Mouse (Mus musculus) erythroblast, adult 5-6 weeks (primary cell): Measurements from ENCODE around the gene Dync1h1. TPM values are rescaled to one million over a fixed set of nuclear protein-coding genes. Genes with fewer than 3 reads are reported as not detected.
A peak's percentile ranks its signal among the peaks of the same experiment; 100 is the strongest.

ENCODE experiments used
- ATAC-seq: replicated peaks from 2 replicates; pipeline ENCODE4 v1.8.0; 2016; ENCODE audit warnings: moderate number of reproducible peaks, mild to moderate bottlenecking, moderate TSS enrichment, inconsistent platforms; ENCODE audit not compliant: poor library complexity, low FRiP score, severe bottlenecking
- total RNA-seq, 2 experiments: library from RNA; stranded (forward) in 1 of 2; stranded (reverse) in 1 of 2; fragments of 150-400 nt in 1 of 2; fragments of 200-764, 138-1000 nt in 1 of 2; gene quantifications; 2 replicates each; pipeline versions ENCODE4 v1.2.3 to v1.2.4; 2015 to 2017; ENCODE audit warnings: low replicate concordance in 2 of 2

The Dync1h1 gene
- total RNA-seq, 2 experiments from 2014 or later = 31.1 to 59.6 TPM

DNA sequence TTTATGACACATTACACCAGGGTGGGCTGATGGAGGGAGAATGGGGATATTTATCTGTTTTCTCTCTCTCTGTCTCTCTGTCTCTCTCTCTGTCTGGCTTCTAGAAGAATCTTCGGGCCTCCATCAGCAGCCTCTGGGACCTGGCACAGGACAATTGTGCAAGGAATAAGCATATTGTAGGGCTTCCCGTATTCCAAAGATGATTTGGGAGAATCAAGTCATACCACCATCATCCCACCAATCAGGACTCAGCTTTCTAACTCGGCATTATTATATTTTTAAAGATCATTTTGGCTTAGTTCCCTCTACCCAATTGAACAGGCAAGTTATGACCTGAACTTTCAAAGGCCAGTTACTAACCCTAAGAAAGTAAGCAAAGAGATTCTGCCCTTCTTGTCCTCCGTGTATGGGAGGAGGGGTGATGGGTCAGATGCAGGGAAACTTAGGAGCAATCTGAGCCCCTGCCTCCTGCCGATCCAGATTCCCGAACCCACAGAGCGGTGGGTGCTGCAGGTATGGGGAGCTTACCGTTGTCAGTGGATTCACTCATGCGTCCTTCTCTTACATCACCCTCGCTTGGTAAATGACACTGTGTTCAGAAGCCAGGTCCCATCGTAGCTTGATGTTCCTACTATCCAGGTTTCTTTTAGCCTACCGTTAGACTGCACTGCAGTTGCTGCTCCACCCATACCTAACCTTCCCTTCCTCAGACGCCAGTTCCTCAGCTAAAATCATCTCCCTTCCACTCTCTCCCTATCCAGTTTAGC, 844 bp upstream of the Dync1h1 start:
- no peak for ATAC-seq

DNA sequence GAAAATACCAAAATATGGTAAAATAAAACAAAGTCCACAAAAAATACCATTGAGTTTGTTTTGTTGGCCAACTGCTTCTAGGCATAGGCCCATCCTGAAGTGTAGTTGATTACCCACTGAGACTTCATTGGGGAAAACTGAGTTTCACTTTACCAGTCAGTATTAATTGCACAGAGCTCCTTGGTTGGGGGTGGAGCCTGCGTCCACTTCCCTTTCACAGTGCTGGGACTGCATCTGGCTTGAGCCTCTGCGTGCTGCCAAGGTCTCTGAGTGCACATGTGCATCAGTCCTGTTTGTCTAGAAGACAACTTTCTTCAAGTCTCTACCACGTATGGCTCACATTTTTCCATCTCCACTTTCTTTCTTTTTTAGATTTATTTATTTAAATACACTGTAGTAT, 4.9 kb downstream of the Dync1h1 start:
- no peak for ATAC-seq

DNA sequence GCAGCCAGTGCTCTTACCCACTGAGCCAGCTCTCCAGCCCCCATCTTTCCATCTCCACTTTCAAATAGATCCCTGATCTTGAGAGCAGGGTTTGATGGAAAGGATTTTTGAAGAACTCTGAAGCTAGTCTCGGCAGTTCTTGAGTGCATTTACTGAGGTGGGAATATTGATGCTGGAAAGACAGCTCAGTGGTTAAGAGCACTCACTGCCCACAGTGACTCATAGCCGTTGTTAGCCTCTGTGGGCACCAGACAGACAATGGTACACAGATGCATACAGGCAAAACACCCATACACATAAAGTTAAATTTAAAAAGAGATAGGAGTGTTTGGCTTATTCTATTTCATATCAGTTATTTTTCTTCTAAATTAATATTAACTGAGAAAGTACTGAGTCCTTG, 5.4 kb downstream of the Dync1h1 start:
- ATAC-seq = no peak

DNA sequence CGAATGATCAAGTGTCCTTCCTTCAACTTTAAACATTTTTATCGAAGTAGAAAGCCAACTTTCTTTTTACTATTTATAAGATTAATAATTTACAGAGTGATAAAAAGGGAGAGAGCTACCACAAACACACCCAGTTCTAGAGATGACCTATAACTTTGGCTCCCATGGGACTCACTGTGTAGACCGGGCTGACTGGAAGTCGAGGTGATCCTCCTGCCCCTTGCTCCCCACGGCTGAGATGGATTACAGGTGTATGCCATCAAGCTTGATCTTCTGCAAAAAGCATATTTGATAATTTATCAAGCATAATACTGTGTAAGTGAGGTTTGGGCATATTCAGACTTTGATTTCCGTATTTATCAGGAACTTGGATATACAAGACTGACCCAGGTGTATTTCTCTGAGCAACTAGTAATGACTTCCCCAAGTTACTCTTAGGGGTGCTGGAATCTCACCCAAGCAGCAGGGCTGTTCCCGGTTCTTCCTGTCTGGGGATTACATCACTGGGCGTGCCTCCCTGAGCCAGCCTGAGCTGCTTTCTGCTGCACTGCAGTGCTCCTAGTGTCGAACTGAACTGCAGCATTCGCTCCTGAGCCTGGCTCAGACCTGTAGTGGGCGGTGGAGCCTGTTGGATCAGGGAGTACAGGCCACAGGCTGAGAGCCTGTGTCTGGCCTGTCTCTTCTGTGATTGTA, 7.4 kb downstream of the Dync1h1 start:
- no peak for ATAC-seq

DNA sequence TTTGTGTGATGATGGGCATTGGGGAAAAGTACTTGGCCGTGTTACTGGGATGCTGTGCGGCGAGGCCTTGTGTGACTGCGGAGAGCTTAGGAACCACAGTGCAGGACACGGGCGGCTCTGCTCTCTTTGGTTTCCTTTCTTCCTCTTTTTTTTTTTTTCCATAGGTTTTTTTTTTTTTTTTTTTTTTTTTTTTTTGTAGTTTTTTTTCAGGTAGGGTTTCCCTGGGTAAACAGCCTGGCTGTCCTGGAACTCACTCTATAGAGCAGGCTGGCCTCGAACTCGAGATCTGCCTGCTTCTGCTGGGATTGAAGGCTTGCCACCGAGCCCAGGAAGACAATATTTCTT, 7.9 kb downstream of the Dync1h1 start:
- ATAC-seq = no peak

DNA sequence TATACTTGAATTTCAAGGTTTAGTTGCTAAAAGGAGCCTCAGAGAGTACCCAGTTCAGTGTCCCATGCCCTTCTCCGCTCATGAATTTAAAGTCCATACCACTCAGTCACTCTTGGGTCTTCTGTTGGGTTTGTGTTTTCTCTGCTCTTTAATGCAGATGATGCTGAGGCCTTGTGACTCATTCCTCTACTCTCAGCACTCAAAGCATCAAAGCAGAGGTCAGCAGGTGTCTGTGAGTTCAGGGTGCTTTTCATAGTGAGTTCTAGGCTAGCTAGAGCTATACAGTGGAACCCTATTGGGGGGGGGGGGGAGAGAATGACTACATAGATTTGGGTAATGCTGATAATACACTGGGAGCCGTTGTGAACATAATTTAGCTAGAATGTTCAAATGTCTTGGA, 9.5 kb downstream of the Dync1h1 start:
- no peak for ATAC-seq

DNA sequence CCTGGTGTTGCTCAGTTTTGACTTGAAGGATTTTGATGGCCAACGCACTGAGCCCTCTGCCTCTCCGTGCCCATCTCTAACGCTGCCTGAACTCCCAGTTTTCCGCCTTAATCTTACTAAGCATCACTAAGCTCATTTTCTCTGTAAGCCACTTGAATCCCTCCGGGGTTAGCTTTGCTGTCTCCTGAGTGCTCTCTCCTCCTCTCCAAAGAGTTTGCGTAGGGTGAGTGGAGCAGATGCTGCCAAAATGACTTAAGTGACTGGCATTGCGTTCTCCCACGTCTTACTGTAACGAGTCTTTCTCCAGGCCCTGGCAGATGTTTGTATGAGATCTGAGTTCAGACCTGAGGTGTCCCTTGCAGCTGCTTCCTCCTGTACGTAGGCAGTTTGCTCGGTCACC, 28.8 kb downstream of the Dync1h1 start:
- ATAC-seq = no peak

DNA sequence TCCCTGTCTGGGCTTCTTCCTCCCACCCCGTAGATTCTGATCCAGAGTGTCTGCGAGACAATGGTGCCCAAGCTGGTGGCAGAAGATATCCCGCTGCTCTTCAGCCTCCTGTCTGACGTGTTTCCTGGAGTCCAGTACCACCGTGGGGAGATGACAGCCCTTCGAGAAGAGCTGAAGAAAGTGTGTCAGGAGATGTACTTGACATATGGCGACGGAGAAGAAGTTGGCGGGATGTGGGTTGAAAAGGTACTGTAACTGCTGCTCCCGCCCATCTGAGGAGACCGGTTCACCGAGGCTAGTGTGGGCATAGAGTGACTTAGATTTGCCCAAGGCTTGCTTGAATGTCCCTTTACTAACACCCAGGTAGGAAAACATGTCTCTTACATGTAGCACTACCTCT, 35.0 kb downstream of the Dync1h1 start:
- no peak for ATAC-seq

DNA sequence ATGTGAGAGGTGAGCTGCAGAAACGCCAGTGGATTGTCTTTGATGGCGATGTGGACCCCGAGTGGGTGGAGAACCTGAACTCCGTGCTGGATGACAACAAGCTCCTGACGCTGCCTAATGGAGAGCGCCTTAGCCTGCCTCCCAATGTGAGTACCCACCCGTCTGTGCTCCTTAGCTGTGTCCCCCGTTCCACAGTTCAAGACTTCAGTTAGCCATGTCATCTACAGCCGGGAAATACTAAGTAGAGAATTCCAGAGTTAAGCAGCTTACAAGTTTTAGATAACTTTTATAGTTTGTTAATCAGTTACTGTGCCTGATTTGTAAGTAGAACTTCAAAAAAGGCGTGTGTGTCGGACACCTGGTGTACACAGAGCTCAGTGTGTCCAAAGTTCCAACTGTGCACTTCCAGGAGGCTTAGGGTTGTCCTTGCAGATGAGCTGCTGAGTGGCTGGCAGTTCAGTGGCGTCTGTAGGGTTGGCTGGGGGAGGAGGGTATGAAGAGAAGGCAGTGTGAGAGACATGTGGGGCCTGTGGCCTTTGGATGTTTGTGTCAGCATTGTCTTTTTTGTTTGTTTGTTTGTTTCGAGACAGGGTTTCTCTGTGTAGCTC, 36.4 kb downstream of the Dync1h1 start:
- ATAC-seq = no peak

DNA sequence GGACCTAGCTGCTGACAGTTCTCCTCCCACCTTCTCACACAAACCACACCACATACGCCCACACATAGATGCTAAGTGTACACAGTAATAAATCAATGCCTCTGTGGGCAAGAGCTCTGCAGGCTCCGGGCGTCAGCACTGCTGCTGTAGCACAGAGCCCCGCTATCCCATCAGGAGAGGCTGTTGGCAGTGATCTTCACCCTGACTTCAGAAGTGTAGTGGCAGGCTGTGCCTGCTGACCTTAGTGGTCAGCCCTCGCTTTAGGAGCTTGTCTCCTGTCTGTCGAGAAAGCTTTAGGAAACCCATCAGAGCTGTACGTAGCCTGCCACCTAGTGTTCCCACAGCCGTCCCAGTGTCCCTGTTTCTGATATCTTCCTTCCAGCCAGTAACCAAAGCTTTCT, 49.0 kb downstream of the Dync1h1 start:
- ATAC-seq = no peak

DNA sequence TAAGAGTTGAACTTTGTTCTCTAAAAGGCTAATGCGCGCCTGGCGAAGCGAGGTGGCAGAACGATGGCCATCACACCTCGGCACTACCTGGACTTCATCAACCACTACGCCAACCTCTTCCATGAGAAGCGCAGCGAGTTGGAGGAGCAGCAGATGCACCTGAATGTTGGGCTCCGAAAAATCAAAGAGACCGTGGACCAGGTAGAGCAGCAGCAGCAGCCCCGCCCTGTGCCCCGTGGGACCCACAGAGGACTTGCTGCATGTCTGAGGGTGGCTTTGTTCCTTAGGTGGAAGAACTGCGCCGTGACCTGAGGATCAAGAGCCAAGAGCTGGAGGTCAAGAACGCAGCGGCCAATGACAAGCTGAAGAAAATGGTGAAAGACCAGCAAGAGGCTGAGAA, 50.2 kb downstream of the Dync1h1 start:
- no peak for ATAC-seq

DNA sequence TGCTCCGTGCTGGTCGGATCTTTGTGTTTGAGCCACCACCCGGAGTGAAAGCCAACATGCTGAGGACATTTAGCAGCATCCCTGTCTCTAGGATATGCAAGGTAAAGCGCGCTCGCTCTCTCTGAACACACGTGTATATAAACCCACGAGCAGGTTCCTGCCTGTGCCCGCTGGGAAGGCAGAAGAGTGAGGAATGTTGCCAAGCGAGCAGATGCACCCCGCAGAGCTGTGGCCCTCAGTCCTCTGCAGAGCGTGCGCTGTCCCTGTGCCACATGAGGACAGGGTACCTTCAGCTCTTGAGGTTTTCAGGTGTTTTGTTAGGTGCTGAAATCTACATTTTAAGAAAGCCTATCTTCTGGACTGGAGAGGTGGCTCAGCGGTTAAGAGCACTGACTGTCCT, 60.5 kb downstream of the Dync1h1 start:
- no peak for ATAC-seq

DNA sequence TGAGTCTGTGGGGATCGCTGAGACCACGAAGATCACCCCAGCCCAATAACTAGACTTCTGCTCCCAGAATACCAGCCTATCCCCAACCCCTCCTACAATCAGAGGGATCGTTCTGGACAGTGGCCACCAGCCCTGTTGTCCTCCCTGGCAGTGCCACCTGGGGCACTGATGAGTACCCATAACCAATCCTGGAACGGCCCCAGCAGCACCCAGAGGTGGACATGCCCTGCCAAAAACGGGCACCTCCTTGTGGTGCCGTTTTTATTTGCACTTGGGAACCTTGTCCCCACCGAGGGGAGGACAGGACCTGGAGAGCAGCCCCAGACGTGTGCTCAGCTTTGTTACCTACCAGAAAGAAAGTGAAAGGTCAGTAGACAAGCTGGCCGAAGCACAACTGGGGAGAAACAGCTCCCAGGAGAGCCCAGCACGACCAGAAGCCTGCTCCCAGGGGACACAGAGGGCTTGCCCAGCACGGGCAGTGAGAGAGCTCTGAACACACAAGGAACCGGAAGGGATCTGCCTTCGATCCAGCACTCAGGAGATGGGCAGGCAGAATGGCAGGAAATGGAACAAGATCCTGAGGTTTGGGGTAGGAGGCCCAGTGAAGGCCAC, 66.3 kb downstream of the Dync1h1 start:
- ATAC-seq = no peak

DNA sequence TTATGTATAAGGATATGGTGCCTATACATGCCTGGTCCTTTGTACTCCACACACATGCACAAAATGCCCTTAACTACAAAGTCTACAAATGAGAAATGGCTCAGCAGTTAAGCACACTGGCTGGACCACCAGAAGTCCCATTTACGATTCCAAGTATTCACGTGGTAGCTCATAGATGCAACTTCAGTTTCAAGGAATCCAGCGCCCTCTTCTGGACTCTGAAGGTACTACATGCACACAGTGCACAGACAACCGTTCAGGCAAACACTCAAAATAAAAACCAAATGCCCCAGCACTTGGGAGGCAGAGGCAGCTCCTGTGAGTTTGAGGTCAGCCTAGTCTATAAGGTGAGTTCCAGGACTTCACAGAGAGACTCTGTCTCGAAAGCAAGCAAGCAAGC, 73.0 kb downstream of the Dync1h1 start:
- peak; percentile 66 for ATAC-seq

DNA sequence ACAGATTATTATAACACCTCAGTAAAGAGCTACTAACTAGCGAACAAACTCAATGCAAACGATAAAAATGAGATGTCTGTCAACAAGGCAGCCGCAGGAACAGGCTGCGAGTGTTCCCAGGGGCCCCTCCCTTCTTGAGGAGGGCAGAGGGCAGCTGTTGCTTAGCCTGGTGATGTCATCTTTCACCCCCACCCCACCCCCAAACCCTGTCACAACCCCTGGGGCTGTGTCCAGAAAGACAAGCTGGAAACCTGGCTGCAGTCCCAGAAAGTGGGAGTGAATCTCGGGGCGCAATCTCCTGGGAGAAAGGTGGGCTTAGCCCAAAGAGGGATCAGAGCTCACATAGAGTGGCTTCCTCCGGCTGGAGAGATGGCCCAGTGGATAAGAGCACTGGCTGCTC, 79.9 kb downstream of the Dync1h1 start:
- no peak for ATAC-seq

DNA sequence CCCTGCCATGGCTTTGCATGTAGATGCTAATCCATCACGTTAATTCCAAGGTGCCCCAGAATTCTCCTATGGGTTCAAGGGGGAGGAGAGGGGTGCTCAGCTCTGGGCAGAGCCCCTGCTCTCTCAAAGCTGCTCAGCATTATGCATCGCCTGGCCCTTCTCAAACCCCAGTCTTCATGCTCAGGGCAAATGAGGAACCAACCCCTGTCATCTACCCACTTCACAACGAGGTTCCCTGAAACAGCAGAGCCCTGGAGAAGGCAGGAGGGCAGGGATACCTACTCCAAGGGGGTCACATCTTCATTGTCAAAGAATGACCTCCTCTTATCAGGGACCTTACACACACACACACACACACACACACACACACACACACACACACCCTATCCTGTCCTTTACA, 80.6 kb downstream of the Dync1h1 start:
- no peak for ATAC-seq

DNA sequence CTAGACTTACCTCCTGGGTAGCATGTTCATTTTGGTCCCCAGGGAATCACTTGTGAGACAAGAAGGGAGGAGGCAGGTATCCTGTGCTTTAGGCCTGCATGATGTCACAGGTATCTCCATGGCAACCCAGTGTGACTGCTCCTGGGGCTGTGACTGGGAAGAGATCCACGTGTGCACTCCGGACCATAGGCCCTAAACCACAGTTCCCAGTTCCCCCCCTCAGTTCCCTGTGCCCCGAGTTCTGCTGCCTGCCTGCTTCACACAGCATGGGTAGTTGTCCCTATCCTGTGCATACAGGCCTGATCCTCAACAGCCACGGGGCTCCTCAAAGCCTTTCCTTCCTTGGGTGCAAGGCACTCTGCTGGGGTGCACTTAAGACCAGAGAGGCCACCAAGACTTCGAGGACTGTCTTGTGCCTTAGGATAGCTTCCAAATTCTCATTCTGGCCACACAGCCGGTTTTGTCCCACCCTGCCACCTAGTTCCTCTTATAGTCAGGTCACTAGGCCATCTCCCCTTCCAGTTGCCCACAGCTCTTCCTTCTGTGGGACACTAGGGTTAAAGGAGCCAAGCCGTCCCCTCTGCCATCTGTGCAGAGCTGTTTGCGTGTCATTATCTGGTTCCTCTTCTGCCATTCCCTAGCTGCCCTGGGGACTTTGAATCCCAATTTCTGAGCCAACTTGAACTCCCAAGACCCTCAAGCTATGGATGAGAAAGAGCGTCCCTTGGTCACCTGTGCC, 81.5 kb downstream of the Dync1h1 start, which contains the start of gene 1700001K19Rik:
TSS of gene 1700001K19Rik (minus strand) at position 59 of the 739 bp plus-strand sequence.
- no peak for ATAC-seq

DNA sequence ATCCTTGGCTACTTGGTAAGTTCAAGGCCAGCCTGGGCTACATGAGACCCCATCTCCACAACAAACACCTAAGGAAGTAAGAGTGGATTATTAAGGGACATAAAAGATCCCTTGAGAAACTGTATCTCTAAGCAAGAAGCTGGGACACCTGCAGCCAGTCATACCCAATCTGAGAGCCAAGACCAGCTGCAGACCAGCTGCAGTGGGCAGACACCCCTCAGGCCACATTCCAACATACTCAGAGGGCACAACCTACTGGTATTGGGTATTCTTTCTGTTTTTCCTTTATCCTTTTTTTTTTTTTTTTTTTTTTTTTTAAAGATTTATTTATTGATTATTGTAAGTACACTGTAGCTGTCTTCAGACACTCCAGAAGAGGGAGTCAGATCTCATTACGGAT, 82.3 kb downstream of the Dync1h1 start:
- no peak for ATAC-seq

DNA sequence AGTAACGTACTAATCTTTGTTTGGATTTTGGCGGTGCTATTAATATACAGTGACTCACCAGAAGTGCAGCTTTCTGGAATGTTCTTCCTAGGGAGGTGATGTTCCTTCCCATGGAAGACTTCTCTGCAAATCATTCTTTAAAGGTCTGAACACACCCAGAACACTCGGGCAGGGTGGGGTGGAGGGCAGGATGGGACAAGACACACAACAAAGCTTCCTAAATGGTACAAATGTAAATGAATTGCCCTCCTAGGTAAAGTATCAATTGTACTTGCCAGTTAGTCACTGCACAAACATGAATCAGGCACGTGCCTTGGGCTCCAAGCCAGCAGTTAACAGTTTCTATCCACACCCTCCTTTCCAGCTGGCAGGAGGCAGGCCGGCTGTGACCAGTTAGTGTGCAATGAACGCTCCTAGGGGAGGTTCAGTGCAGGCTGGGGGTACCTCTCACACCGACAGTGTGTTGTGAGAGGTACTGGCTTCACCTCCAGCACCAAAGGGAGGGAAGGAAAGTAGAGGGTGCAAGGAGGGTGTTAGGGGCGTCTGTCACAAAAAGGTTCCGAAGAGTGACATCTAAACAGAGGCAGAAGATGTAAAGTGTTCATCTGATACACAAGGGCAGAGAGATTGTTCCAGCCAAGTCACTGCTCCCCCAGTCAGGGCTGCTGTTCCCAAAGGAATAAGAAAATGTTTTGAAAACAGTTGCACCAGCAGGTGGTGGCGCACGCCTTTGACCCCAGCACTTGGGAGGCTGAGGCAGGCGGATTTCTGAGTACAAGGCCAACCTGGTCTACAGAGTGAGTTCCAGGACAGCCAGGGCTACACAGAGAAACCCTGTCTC, 86.9 kb downstream of the Dync1h1 start:
- no peak for ATAC-seq
